Mouse (Mus musculus): Measurements from ENCODE around the gene Crct1.

DNA sequence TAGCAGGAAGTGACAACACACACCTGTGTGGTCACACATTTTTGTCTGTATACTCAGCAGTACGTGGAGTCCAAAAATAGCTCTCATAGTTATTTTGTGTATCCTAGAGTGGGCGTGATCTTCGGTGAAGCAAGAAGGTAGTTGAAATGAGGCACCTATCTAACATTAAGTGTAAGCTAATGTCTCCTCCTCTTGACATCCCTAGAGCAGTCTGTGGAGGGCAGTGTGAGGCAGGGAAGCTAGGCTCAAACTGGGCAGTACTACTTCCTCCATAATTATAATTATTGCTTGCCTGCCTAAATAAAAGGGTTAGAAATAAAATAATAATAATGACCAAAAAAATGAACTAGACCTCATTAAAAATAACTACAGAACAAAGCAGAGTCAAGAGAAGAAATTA lies 14.9 kb downstream of the Crct1 start:
- TF ChIP-seq POLR2A (IDR thresholded peaks at IDR 0.05; ENCODE audit: borderline replicate concordance, extremely low read depth, low read depth, low read length): no peak
- TF ChIP-seq CTCF (IDR thresholded peaks at IDR 0.05; ENCODE audit: insufficient read depth, low read length): no peak

All from lung, adult 2 months (tissue).